Mouse (Mus musculus): Measurements from ENCODE around the gene Cldn17. TPM values are rescaled to one million over a fixed set of nuclear protein-coding genes. Genes with fewer than 3 reads are reported as not detected.

Gene Cldn17
- total RNA-seq (2018; cell fraction: chromatin; rRNA removed), result not detected
- total RNA-seq (2018; cell fraction: cytosol; rRNA removed), result not detected
- not detected for total RNA-seq (2018; cell fraction: nucleus; rRNA removed)
- polyA plus RNA-seq (2018), result not detected in 3 replicates

- no peak within 1 kb of the TSS for H3K27ac ChIP-seq
- WGBS (ENCODE audit: missing documents), result 92% methylated on average over 6 of the region's 6 CpGs
Observed at GRCm38 (mm10) chr16:88506878-88507277, at the start of gene Cldn17. Gene Cldn17 (minus strand): TSS chr16:88506978.

GRCm38 (mm10) chr16:88542488-88542887 lies 35.7 kb upstream of the Cldn17 start:
- Histone ChIP-seq H3K27ac (no peak overlapping the region), H3K79me2 (ENCODE audit: inconsistent target) (no peaks in the 10 kb centered on the region), H3K36me3 (ENCODE audit: inconsistent target) (no peaks in the 10 kb centered on the region), H3K4me3 (ENCODE audit: inconsistent target) (no peak overlapping the region)
- 64% methylated on average over 6 of the region's 6 CpGs for WGBS (ENCODE audit: missing documents)

More at GRCm38 (mm10) chr16:88506878-88507277, at the start of gene Cldn17:
- no peaks in the 10 kb centered on the region for H3K79me2 ChIP-seq (ENCODE audit: inconsistent target)
- no peaks in the 10 kb centered on the region for H3K36me3 ChIP-seq (ENCODE audit: inconsistent target)
- no peak within 1 kb of the TSS for H3K4me3 ChIP-seq (ENCODE audit: inconsistent target)

GRCm38 (mm10) chr16:88539841-88540487 lies 33.2 kb upstream of the Cldn17 start:
- WGBS (ENCODE audit: missing documents), result 63% methylated on average over 3 of the region's 3 CpGs
- H3K79me2 ChIP-seq (ENCODE audit: inconsistent target), result no peaks in the 10 kb centered on the region

GRCm38 (mm10) chr16:88511348-88511747 lies 4.6 kb upstream of the Cldn17 start:
- no peaks in the 10 kb centered on the region for H3K36me3 ChIP-seq (ENCODE audit: inconsistent target)
- H3K79me2 ChIP-seq (ENCODE audit: inconsistent target), result no peaks in the 10 kb centered on the region
- no peak overlapping the region for H3K4me3 ChIP-seq (ENCODE audit: inconsistent target)
- H3K27ac ChIP-seq, result no peak overlapping the region

More at GRCm38 (mm10) chr16:88539841-88540487, 33.2 kb upstream of the Cldn17 start:
- Histone ChIP-seq H3K36me3 (ENCODE audit: inconsistent target) (no peaks in the 10 kb centered on the region), H3K27ac (no peak overlapping the region), H3K4me3 (ENCODE audit: inconsistent target) (no peak overlapping the region)

- Histone ChIP-seq H3K27ac (no peak overlapping the region), H3K36me3 (ENCODE audit: inconsistent target) (no peaks in the 10 kb centered on the region), H3K79me2 (ENCODE audit: inconsistent target) (no peaks in the 10 kb centered on the region), H3K4me3 (ENCODE audit: inconsistent target) (no peak overlapping the region)
- WGBS (ENCODE audit: missing documents), result 30% methylated on average over 3 of the region's 4 CpGs
Observed at GRCm38 (mm10) chr16:88508150-88508549, 1.4 kb upstream of the Cldn17 start.

- no peaks in the 10 kb centered on the region for H3K79me2 ChIP-seq (ENCODE audit: inconsistent target)
- no peak overlapping the region for H3K27ac ChIP-seq
- no peaks in the 10 kb centered on the region for H3K36me3 ChIP-seq (ENCODE audit: inconsistent target)
- 96% methylated on average over 11 of the region's 11 CpGs for WGBS (ENCODE audit: missing documents)
- no peak overlapping the region for H3K4me3 ChIP-seq (ENCODE audit: inconsistent target)
Observed at GRCm38 (mm10) chr16:88506338-88506737, 440 bp downstream of the Cldn17 start.

- no peak overlapping the region for H3K27ac ChIP-seq
- no peaks in the 10 kb centered on the region for H3K79me2 ChIP-seq (ENCODE audit: inconsistent target)
- no peaks in the 10 kb centered on the region for H3K36me3 ChIP-seq (ENCODE audit: inconsistent target)
- H3K4me3 ChIP-seq (ENCODE audit: inconsistent target), result no peak overlapping the region
Observed at GRCm38 (mm10) chr16:88488096-88488495, 18.7 kb downstream of the Cldn17 start.

- WGBS (ENCODE audit: missing documents), result 39% methylated on average over 3 of the region's 3 CpGs
- H3K79me2 ChIP-seq (ENCODE audit: inconsistent target), result no peaks in the 10 kb centered on the region
- H3K27ac ChIP-seq, result no peak overlapping the region
Observed at GRCm38 (mm10) chr16:88480011-88480774, 26.6 kb downstream of the Cldn17 start.

GRCm38 (mm10) chr16:88463235-88463634 lies 43.5 kb downstream of the Cldn17 start:
- WGBS (ENCODE audit: missing documents), result 100% methylated on average over 3 of the region's 3 CpGs
- Histone ChIP-seq H3K36me3 (ENCODE audit: inconsistent target) (no peaks in the 10 kb centered on the region), H3K27ac (no peak overlapping the region), H3K79me2 (ENCODE audit: inconsistent target) (no peaks in the 10 kb centered on the region), H3K4me3 (ENCODE audit: inconsistent target) (no peak overlapping the region)

More at GRCm38 (mm10) chr16:88480011-88480774, 26.6 kb downstream of the Cldn17 start:
- no peaks in the 10 kb centered on the region for H3K36me3 ChIP-seq (ENCODE audit: inconsistent target)
- no peak overlapping the region for H3K4me3 ChIP-seq (ENCODE audit: inconsistent target)

Other genes with a start within 250 kb of the Cldn17 start
- gene Grik1, start 216.7 kb downstream of the Cldn17 start, polyA plus RNA-seq (2018), result not detected in 3 replicates
- not detected in 3 replicates for gene Cldn8, start 56.2 kb upstream of the Cldn17 start, polyA plus RNA-seq (2018)
- gene Krtap24-1, start 105.3 kb upstream of the Cldn17 start, polyA plus RNA-seq (2018), result not detected in 3 replicates
- gene 2310079G19Rik, start 120.7 kb upstream of the Cldn17 start, polyA plus RNA-seq (2018), result not detected in 3 replicates
- not detected in 3 replicates for gene Krtap26-1, start 140.8 kb upstream of the Cldn17 start, polyA plus RNA-seq (2018)
- gene Krtap27-1, start 164.7 kb upstream of the Cldn17 start, polyA plus RNA-seq (2018), result not detected in 3 replicates
- gene 2310061N02Rik, start 201.0 kb upstream of the Cldn17 start, polyA plus RNA-seq (2018), result not detected in 3 replicates
- gene Krtap13-1, start 221.9 kb upstream of the Cldn17 start, polyA plus RNA-seq (2018), result not detected in 3 replicates
- gene Krtap13, start 244.7 kb upstream of the Cldn17 start, polyA plus RNA-seq (2018), result not detected in 3 replicates